In the genomic region with DNA sequence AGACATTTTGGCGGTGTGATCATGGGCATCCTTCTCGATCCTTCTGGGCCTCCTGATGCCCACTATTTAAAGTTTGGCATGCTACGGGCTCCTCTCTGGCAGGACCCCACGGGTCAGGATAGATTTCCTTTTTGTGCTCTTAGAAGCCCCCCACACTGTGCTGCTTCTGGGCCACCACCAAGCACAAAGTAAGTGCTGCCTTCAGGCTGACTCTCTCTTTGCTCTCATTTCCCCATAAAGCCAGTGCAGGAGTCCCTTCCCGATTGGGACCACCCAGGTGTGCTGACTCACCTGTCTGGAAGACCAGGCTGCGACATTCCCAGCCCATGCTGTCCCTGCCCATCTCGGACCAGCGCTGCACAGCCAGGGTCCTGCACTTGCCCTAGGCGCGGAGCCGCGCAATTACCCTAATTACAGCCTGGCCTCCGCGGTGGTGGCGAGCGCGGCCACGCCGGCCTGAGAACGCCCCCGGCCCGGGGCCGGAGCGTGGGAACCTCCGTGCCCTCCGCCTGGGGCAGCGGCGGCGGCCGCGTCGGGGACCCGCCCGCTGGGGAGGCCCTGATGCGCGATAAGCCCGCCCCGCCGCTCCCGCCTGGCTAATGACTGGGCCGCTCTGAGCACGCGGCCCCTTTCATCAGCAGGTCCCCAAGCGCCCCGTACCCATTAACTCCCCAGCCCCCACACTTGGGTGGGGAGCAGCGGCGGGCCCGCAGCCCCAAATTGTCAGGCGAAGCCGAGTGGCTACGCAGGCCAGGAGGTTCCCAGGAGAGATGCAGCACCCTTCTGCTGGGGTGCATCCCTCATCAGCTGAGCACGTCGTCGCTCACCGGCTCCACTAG, we compare ENCODE assay signal across 8 mouse cellular contexts. TPM values are rescaled to one million over a fixed set of nuclear protein-coding genes. Genes with fewer than 3 reads are reported as not detected.
A peak's percentile ranks its signal among the peaks of the same experiment; 100 is the strongest.
DNase-seq lines count a peak whose midpoint lies in the region; ATAC-seq lines count a peak whose summit lies in the region.

No protein-coding gene starts in this region.

- H3K4me2 ChIP-seq in intestine, embryonic 14.5 days (ENCODE audit: low read length): peak overlapping the region; percentile 84
- peak overlapping the region; percentile 91 for H3K4me2 ChIP-seq in liver, embryonic 15.5 days

- peak; percentile 57 for ATAC-seq in intestine, embryonic 14.5 days (replicated peaks; ENCODE audit: low FRiP score, low TSS enrichment, low read depth)
- peak; percentile 90 for ATAC-seq in liver, embryonic 15.5 days (ENCODE audit: insufficient read depth)

- H3K27ac ChIP-seq in forebrain, embryonic 10.5 days: peak overlapping the region; percentile 83
- no peak overlapping the region for H3K27ac ChIP-seq in intestine, embryonic 14.5 days (ENCODE audit: low read depth)
- H3K27ac ChIP-seq in liver, embryonic 15.5 days (replicated peaks): peak overlapping the region; percentile 24; the same call in 1 of the 2 replicates

- peak overlapping the region; percentile 29 for H3K9ac ChIP-seq in intestine, embryonic 14.5 days (ENCODE audit: low read length)
- H3K9ac ChIP-seq in liver, embryonic 15.5 days: peak overlapping the region; percentile 60

- H3K27me3 ChIP-seq in forebrain, embryonic 10.5 days (ENCODE audit: poor library complexity, severe bottlenecking): peaks cover 67% of the 10 kb centered on the region
- H3K27me3 ChIP-seq in intestine, embryonic 14.5 days (replicated peaks; ENCODE audit: control insufficient read depth, insufficient read depth, low read length): peaks cover 37% of the 10 kb centered on the region
- peaks cover 63% of the 10 kb centered on the region for H3K27me3 ChIP-seq in liver, embryonic 15.5 days

- no peaks in the 10 kb centered on the region for H3K36me3 ChIP-seq in forebrain, embryonic 10.5 days (replicated peaks)
- no peaks in the 10 kb centered on the region for H3K36me3 ChIP-seq in intestine, embryonic 14.5 days (ENCODE audit: control insufficient read depth, insufficient read depth, low read length)
- H3K36me3 ChIP-seq in liver, embryonic 15.5 days (replicated peaks): no peaks in the 10 kb centered on the region

- peaks cover 5% of the 10 kb centered on the region; the same call in 1 of the 2 replicates for H3K9me3 ChIP-seq in forebrain, embryonic 10.5 days
- H3K9me3 ChIP-seq in intestine, embryonic 14.5 days (ENCODE audit: control insufficient read depth, low read length): no peaks in the 10 kb centered on the region
- H3K9me3 ChIP-seq in liver, embryonic 15.5 days (replicated peaks): no peaks in the 10 kb centered on the region

- peaks cover 24% of the 10 kb centered on the region for H3K4me1 ChIP-seq in forebrain, embryonic 10.5 days
- peaks cover 3% of the 10 kb centered on the region; the same call in 1 of the 2 replicates for H3K4me1 ChIP-seq in intestine, embryonic 14.5 days (replicated peaks; ENCODE audit: control insufficient read depth, insufficient read depth, low read length)
- H3K4me1 ChIP-seq in liver, embryonic 15.5 days (replicated peaks): peaks cover 30% of the 10 kb centered on the region

- WGBS in forebrain, embryonic 10.5 days: 5% methylated on average over 55 of the region's 55 CpGs
- 5% methylated on average over 55 of the region's 55 CpGs for WGBS in intestine, embryonic 14.5 days
- WGBS in liver, embryonic 15.5 days (ENCODE audit: insufficient replicate concordance): 4% methylated on average over 55 of the region's 55 CpGs

- DNase-seq in layer of hippocampus, adult 11-12 months (ENCODE audit: low spot score): peak; percentile 34
- no peak for DNase-seq in layer of hippocampus, adult 9-10 months (ENCODE audit: low spot score)
- peak; percentile 60 for DNase-seq in cerebellum, adult 11-12 months
- DNase-seq in forebrain, embryonic 10.5 days (ENCODE audit: extremely low spot score, low spot score): peak; percentile 59
- peak; percentile 57 for DNase-seq in intestine, embryonic 14.5 days (ENCODE audit: low spot score)
- peak; percentile 32 to 48 for DNase-seq in right cerebral cortex, postnatal 36 days (ENCODE audit: low spot score in 2 of 2)
- no peak for DNase-seq in MN1 (ENCODE audit: low spot score)

- H3K4me3 ChIP-seq in forebrain, embryonic 10.5 days: peak overlapping the region; percentile 58
- H3K4me3 ChIP-seq in intestine, embryonic 14.5 days (ENCODE audit: low read depth, low read length): peak overlapping the region; percentile 33
- H3K4me3 ChIP-seq in liver, embryonic 15.5 days (replicated peaks): peak overlapping the region; percentile 57

RNA-seq across cellular contexts. Expression of a gene that starts 16.8 kb away (rescaled TPM):
- polyA plus RNA-seq in forebrain, embryonic 10.5 days (2016; fragmentation: Nextera tagmentation; extraction: Ambion mirVana): 13.8 and 14.3 TPM in 2 replicates
- polyA plus RNA-seq in intestine, embryonic 14.5 days (2014; fragmentation: Nextera tagmentation; extraction: Ambion mirVana): 0.77 and 1.2 TPM in 2 replicates
- polyA plus RNA-seq in liver, embryonic 15.5 days (2015; fragmentation: Nextera tagmentation; extraction: Ambion mirVana): 78.5 and 82.8 TPM in 2 replicates

Comparison
In these comparisons a context has a peak if more than half of its experiments do, and no peak if none do; other contexts are left out.
1. DNase-seq: peak in layer of hippocampus, adult 11-12 months (single experiment), cerebellum, adult 11-12 months (single experiment), forebrain, embryonic 10.5 days (single experiment), intestine, embryonic 14.5 days (single experiment) and right cerebral cortex, postnatal 36 days (2 of 2); none in layer of hippocampus, adult 9-10 months (single experiment) and MN1 (single experiment).
2. Peak in every context shown above with its lines, with median percentiles within 50 percentile points of each other: H3K4me3 ChIP-seq.